In genomic region chr19:53674131-53674925, GRCm38 (mm10) we compare ENCODE assay signal across 22 mouse cellular contexts. TPM values are rescaled to one million over a fixed set of nuclear protein-coding genes. Genes with fewer than 3 reads are reported as not detected.
DNase-seq lines count a peak whose midpoint lies in the region; ATAC-seq and TF ChIP-seq lines count a peak whose summit lies in the region.
"Had no signal": no experiment of that assay in that cellular context is flagged by ENCODE, and none has a peak within 500 bp of the region (broad histone marks: within the 10 kb centered on the region; RNA-seq: fewer than 3 reads in every experiment).

No protein-coding gene starts in this region.

- no peaks in the 10 kb centered on the region for H3K79me3 ChIP-seq in C2C12 (ENCODE audit: low read depth)

- TF ChIP-seq EP300 in MEL (IDR thresholded peaks at IDR 0.05; ENCODE audit: low read depth in 1 of 2, low read length in 2 of 2) = no peak

- peaks cover 15% of the 10 kb centered on the region for H3K27me3 ChIP-seq in heart, embryonic 11.5 days (ENCODE audit: control insufficient read depth, insufficient read depth, low read length)
- no peaks in the 10 kb centered on the region for H3K27me3 ChIP-seq in C2C12 (ENCODE audit: control insufficient read depth, insufficient read depth, insufficient read length)
- peaks cover 6 to 10% of the 10 kb centered on the region in 2 experiments; a peak in 3 of 4 replicates for H3K27me3 ChIP-seq in MEL (ENCODE audit: control insufficient read depth in 1 of 2, insufficient read depth in 2 of 2, low read length in 2 of 2)
- peaks cover 59% of the 10 kb centered on the region for H3K27me3 ChIP-seq in hindbrain, embryonic 14.5 days (ENCODE audit: control insufficient read depth, insufficient read depth, low read length)

- H3K27ac ChIP-seq in heart, embryonic 11.5 days (ENCODE audit: low read depth, low read length) = peak overlapping the region; percentile 2
- H3K27ac ChIP-seq in MEL (ENCODE audit: control insufficient read depth, low read depth, low read length) = no peak overlapping the region
- H3K27ac ChIP-seq in hindbrain, embryonic 14.5 days = no peak overlapping the region
- H3K27ac ChIP-seq: forebrain, embryonic 12.5 days; kidney, postnatal 0 days; limb, embryonic 12.5 days; liver, embryonic 12.5 days; neural tube, embryonic 15.5 days had no signal

- DNase-seq in heart, postnatal 4 days = no peak
- peak; percentile 42 for DNase-seq in MEL (ENCODE audit: low read depth, low spot score)
- DNase-seq in brain, adult 2 months (ENCODE audit: low read depth, low spot score) = peak; percentile 83
- no peak for DNase-seq in spleen, adult 12 weeks (ENCODE audit: low spot score)
- DNase-seq in frontal cortex, adult 2 months (ENCODE audit: extremely low spot score in 1 of 2, low spot score in 1 of 2) = no peak
- DNase-seq in hindbrain, embryonic 14.5 days (ENCODE audit: low spot score) = no peak
- DNase-seq: adrenal gland, postnatal 25 days; cerebellum, adult 11-12 months; gastrocnemius, postnatal 25 days; kidney, adult 18-20 months; lung, adult 2 months; midbrain, embryonic 14.5 days had no signal

- WGBS in heart, embryonic 11.5 days (ENCODE audit: insufficient replicate concordance) = 17% methylated on average over 9 of the region's 9 CpGs
- WGBS in hindbrain, embryonic 14.5 days = 34% methylated on average over 9 of the region's 9 CpGs

- no peak for ATAC-seq in heart, embryonic 11.5 days (replicated peaks; ENCODE audit: insufficient number of reproducible peaks, low FRiP score, low TSS enrichment)
- ATAC-seq in hindbrain, embryonic 14.5 days (ENCODE audit: low FRiP score) = no peak
- ATAC-seq: activated CD4-positive, CD25-positive, alpha-beta regulatory T cell, adult 4 months; liver, embryonic 12.5 days had no signal

- H3ac ChIP-seq in C2C12 (ENCODE audit: control insufficient read depth, insufficient read length, low read depth) = no peak overlapping the region

- TF ChIP-seq POLR2A in MEL (IDR thresholded peaks at IDR 0.05; ENCODE audit: control insufficient read depth in 1 of 2, insufficient read depth in 1 of 2, low read depth in 1 of 2, low read length in 2 of 2, poor library complexity in 1 of 2) = no peak

- peaks cover 30% of the 10 kb centered on the region for H3K4me1 ChIP-seq in heart, embryonic 11.5 days (ENCODE audit: control insufficient read depth, insufficient read depth, low read length)
- 0 out of 4 replicates have a peak, but pooled peaks cover 0 to 4% of the 10 kb centered on the region in 2 experiments for H3K4me1 ChIP-seq in MEL (ENCODE audit: control insufficient read depth in 1 of 2, insufficient read depth in 2 of 2, low read length in 2 of 2)
- peaks cover 12% of the 10 kb centered on the region for H3K4me1 ChIP-seq in hindbrain, embryonic 14.5 days (replicated peaks; ENCODE audit: control insufficient read depth, insufficient read depth, low read length)

- no peak for TF ChIP-seq RAD21 in MEL (IDR thresholded peaks at IDR 0.05; ENCODE audit: low read depth, low read length)

- peak overlapping the region; percentile 89 for H3K4me2 ChIP-seq in heart, embryonic 11.5 days
- no peak overlapping the region for H3K4me2 ChIP-seq in hindbrain, embryonic 14.5 days (replicated peaks)
- H3K4me2 ChIP-seq: forebrain, embryonic 12.5 days; limb, embryonic 12.5 days; liver, embryonic 12.5 days; neural tube, embryonic 15.5 days had no signal

- no peaks in the 10 kb centered on the region for H3K36me3 ChIP-seq in heart, embryonic 11.5 days (ENCODE audit: control insufficient read depth, insufficient read depth, low read length)
- H3K36me3 ChIP-seq in C2C12 (ENCODE audit: control insufficient read depth, insufficient read depth) (no peaks in the 10 kb centered on the region), MEL (ENCODE audit: control insufficient read depth in 1 of 2, insufficient read depth in 2 of 2, low read length in 2 of 2) (no peaks in the 10 kb centered on the region)
- H3K36me3 ChIP-seq in hindbrain, embryonic 14.5 days (replicated peaks; ENCODE audit: control insufficient read depth, insufficient read depth) = no peaks in the 10 kb centered on the region
- H3K36me3 ChIP-seq: forebrain, embryonic 12.5 days; G1E; limb, embryonic 12.5 days; liver, embryonic 12.5 days; neural tube, embryonic 15.5 days had no signal

- no peaks in the 10 kb centered on the region for H3K9me3 ChIP-seq in heart, embryonic 11.5 days (replicated peaks; ENCODE audit: control insufficient read depth, low read length)
- no peaks in the 10 kb centered on the region for H3K9me3 ChIP-seq in MEL (replicated peaks; ENCODE audit: insufficient read depth, low read length)
- no peaks in the 10 kb centered on the region for H3K9me3 ChIP-seq in hindbrain, embryonic 14.5 days (ENCODE audit: control insufficient read depth, low read length)
- H3K9me3 ChIP-seq: forebrain, embryonic 12.5 days; G1E; limb, embryonic 12.5 days; liver, embryonic 12.5 days; neural tube, embryonic 15.5 days had no signal

- H3K79me2 ChIP-seq in C2C12 (ENCODE audit: control insufficient read depth, insufficient read depth) (no peaks in the 10 kb centered on the region), MEL (ENCODE audit: control insufficient read depth, insufficient read depth, low read length, poor library complexity) (no peaks in the 10 kb centered on the region)

- peak overlapping the region; percentile 67 for H3K9ac ChIP-seq in heart, embryonic 11.5 days (ENCODE audit: low read depth, low read length)
- no peak overlapping the region for H3K9ac ChIP-seq in MEL (ENCODE audit: control insufficient read depth, low read depth, low read length, poor library complexity, severe bottlenecking)
- no peak overlapping the region for H3K9ac ChIP-seq in hindbrain, embryonic 14.5 days
- H3K9ac ChIP-seq: forebrain, embryonic 12.5 days; limb, embryonic 12.5 days; liver, embryonic 12.5 days; neural tube, embryonic 15.5 days had no signal

- TF ChIP-seq CTCF in C2C12 (IDR thresholded peaks at IDR 0.05; ENCODE audit: control insufficient read depth, insufficient read depth, insufficient read length) = no peak
- no peak for TF ChIP-seq CTCF in MEL (IDR thresholded peaks at IDR 0.05 in 2 of 3, conservative IDR thresholded peaks at IDR 0.05 in 1 of 3; ENCODE audit: control insufficient read depth in 1 of 3, insufficient read depth in 1 of 3, low read depth in 2 of 3, low read length in 3 of 3, poor library complexity in 1 of 3, severe bottlenecking in 1 of 3)

- H3K4me3 ChIP-seq in heart, embryonic 11.5 days (ENCODE audit: low read depth, low read length) = peak overlapping the region; percentile 77; the same call in 1 of the 2 replicates
- H3K4me3 ChIP-seq in C2C12 (ENCODE audit: insufficient read depth, poor library complexity, severe bottlenecking) (no peak overlapping the region), MEL (ENCODE audit: control insufficient read depth in 1 of 2, insufficient read depth in 1 of 2, low read depth in 2 of 2, low read length in 2 of 2) (no peak overlapping the region)
- no peak overlapping the region for H3K4me3 ChIP-seq in hindbrain, embryonic 14.5 days (replicated peaks; ENCODE audit: low read length)
- H3K4me3 ChIP-seq: forebrain, embryonic 12.5 days; limb, embryonic 12.5 days; liver, embryonic 12.5 days; megakaryocyte, embryonic 14.5 days; neural tube, embryonic 15.5 days had no signal

TF ChIP-seq in C2C12, 6 proteins besides CTCF, POLR2A, EP300 and RAD21:
- TF ChIP-seq MYOD1 (IDR thresholded peaks at IDR 0.05; ENCODE audit: control insufficient read depth, insufficient read length, low read depth) (peak; percentile 36), MYOG (IDR thresholded peaks at IDR 0.05; ENCODE audit: control insufficient read depth, extremely low read depth, insufficient read length) (no peak)
TF ChIP-seq in C2C12: peak in this region for 1.

TF ChIP-seq in MEL, 35 proteins besides CTCF, POLR2A, EP300 and RAD21:
- no peak for TF ChIP-seq MEF2A (IDR thresholded peaks at IDR 0.05; ENCODE audit: extremely low read depth, insufficient replicate concordance, low read depth, low read length, poor library complexity, severe bottlenecking)
- TF ChIP-seq ZMIZ1 (IDR thresholded peaks at IDR 0.05; ENCODE audit: low read depth, low read length) = no peak
- TF ChIP-seq NELFE (IDR thresholded peaks at IDR 0.05; ENCODE audit: low read depth, low read length) = no peak
- TF ChIP-seq GATA1 (IDR thresholded peaks at IDR 0.05; ENCODE audit: low read depth, low read length) = peak; percentile 38; the same call in 1 of the 2 replicates
- no peak for TF ChIP-seq POLR2AphosphoS5 (IDR thresholded peaks at IDR 0.05; ENCODE audit: borderline replicate concordance, low read depth, low read length)

RNA-seq across cellular contexts. Expression of gene Rbm20, which starts 2.8 kb away (rescaled TPM):
- 25.0 and 36.4 TPM in 2 replicates for polyA plus RNA-seq in heart, embryonic 11.5 days (2014; fragmentation: Nextera tagmentation; extraction: Ambion mirVana)
- 100 to 1,000 TPM; 265 to 287 TPM for total RNA-seq in heart, postnatal 4 days (2021)
- 23.1 TPM for polyA plus RNA-seq in C2C12 (2012; fragmentation: generic; extraction: Trizol)
- total RNA-seq in MEL (2012; rRNA removed) = 37.3 and 40.5 TPM in 2 replicates
- polyA plus RNA-seq in MEL (2012; ENCODE audit: insufficient read depth in 1 of 2, insufficient read length in 2 of 2, low read depth in 1 of 2, low replicate concordance in 2 of 2, missing spikeins in 1 of 2) = 10 to 100 TPM in 1 of 2 experiments, not detected in 1; 58.6 TPM
- polyA plus RNA-seq in frontal cortex, adult 2 months (2012; rRNA removed) = 6.8 and 6.9 TPM in 2 replicates
- 0.87 and 0.94 TPM in 2 replicates for polyA plus RNA-seq in hindbrain, embryonic 14.5 days (2014; fragmentation: Nextera tagmentation; extraction: Ambion mirVana)

Comparison
In these comparisons a context has a peak if more than half of its experiments do, and no peak if none do; other contexts are left out.
1. DNase-seq: peak in MEL (single experiment) and brain, adult 2 months (single experiment); none in heart, postnatal 4 days (single experiment), spleen, adult 12 weeks (single experiment), frontal cortex, adult 2 months (0 of 2) and hindbrain, embryonic 14.5 days (single experiment).